Mouse (Mus musculus): Measurements from ENCODE around the gene Yod1.
A peak's percentile ranks its signal among the peaks of the same experiment; 100 is the strongest.

Yod1 gene

DNA sequence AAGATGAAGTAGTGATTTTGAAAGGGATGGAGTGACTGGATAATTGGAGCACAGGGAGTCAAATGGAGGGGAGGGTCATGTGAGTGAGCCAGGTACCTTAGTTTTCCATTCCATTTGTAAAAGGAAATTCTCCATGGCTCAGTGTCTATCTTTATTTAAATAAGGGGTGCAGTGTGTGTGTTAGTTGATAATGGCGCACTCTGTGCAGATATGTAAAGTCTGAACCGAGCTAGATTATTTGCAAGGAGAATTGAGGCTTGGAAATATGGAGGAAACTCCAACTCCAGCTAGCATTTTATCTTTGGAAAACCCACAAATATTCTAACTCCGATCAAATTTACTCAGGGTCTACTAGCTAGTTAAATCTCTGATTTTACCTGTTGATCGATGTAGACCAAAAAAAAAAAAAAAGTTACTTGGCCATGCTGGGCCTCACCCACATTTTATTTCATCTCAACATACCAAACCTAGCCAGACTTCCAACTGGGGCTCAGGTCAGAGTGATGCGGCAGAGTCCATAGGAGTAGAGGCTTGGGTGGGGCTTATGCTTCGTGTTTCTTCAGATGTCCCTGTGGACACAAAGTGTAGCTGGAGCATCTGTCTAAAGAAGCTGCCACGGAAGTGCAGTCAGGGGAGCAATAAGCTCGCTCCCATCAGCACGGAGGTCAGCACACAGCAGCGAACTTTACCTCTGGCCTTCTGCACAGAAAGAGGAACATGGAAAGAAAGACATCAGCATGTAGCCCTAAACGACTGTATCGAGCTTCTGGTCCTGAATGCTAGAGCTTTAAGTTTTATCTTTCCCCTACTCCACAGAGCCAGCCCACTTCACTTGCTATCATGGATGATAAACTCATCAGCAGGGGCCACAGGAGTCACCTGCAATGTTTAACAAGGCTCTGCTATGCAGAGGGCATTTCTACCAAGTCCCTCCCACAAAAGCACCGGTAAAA, 15.9 kb downstream of the Yod1 start:
- no peak for DNase-seq (ENCODE audit: low spot score)

DNA sequence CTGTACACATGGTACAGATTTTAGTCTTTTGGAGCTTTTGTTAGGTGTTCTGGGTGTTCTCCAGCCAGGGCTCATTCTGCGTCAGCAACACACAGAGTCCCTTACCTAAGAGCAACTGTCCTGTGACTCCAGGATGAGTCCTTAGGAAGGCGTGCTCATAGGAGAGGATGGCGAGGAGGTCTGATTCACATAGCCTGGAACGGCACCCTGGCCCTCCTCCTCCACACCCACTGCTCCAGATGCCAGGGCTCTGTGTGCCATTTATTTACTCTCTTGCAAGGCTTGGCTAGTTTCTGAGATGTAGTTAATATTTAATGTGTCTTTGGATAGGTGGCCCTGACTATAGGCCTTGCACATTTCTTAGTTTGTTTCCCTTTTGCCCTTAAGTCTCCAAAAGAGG, 16.5 kb downstream of the Yod1 start:
- DNase-seq (ENCODE audit: low spot score) = no peak

- no peak for DNase-seq (ENCODE audit: low spot score)
Measured at GRCm38 (mm10) chr1:130734452-130734851, 17.3 kb downstream of the Yod1 start.

DNA sequence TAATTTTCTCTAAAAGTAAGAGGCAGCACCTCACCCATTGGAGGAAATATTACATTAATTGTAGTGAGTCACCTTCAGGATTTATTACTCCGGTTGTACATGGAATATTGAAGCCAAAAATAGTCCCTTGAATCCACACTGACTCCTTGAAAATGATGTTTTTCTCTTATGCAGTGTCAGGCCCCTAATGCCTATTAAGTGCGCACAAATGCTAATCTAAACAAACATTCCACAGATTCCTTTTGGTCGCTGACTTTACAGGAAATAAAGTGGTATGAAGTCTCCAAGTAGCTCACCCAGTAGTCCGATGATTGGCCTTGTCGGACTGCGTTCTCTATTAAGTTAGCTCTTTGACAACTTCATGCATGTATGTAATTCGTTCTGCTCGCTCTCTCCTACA, 17.7 kb downstream of the Yod1 start:
- DNase-seq (ENCODE audit: low spot score) = no peak

DNA sequence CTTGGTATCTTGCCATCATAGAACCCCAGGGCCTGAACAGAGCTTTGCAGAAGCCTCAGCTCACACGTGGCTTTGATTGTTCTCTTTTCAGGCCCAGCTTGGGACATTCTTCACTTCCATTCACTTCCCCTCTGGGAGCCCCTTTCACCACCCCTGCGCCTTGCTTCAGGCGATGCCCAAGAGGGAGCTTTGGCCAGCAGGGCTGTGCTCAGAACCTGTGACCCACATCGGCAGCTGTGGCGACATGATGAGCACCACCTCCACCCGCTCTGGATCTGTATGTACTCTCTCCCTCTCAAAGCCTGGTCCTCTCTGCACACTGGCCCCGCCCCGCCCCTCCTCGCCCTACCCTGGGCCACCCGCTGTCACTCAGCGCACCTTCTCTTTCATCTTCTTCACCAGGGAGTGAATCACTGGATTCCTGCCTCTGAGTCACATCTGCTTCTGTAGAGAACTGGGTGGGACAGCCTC, 20.3 kb downstream of the Yod1 start:
- no peak for DNase-seq (ENCODE audit: low spot score)

DNA sequence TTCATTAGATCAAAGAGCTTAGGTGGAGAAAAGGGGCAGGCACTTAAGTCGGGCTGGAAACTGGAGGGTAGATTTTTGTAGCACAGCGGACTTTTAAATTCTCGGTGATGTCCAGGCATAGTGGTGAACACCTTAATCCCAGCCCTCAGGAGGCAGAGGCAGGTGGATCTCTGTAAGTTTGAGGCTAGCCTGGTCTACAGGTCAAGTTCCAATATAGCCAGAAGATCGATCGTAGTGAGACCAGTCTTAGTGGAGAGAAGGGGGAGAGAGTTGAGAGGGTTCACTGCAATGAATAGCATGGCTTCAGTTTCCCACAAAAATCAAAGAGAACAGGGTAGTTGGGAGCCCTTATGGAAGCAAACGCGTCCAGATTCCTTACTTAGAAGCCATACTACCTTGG, 20.8 kb downstream of the Yod1 start:
- DNase-seq (ENCODE audit: low spot score) = no peak

DNA sequence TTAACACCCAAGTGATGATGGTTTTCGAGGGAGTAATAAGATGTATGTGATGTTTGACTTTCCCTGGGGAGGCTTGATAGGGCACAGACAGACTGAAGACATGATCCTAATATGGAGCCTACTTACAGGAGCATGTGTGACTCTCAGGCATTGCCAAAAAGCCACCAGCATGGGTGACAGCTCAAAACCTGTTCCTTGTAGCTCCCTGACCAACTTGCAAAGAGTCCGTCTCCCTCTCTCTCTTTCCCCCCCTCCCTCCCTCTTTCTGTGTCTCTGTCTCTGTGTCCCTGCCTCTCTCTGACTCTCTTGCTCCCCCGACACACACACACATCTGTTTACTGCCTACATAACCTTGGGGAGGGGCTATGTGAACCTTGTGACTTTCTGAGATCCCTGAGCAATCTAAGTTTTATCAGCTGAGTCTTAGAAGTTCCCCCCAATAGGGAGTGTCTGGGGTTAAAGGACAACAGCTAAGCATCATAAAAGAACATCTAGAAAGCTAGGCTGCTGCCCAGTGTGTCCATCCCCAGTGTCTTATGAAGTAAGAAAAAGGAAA, 21.5 kb downstream of the Yod1 start:
- DNase-seq (ENCODE audit: low spot score) = no peak

DNA sequence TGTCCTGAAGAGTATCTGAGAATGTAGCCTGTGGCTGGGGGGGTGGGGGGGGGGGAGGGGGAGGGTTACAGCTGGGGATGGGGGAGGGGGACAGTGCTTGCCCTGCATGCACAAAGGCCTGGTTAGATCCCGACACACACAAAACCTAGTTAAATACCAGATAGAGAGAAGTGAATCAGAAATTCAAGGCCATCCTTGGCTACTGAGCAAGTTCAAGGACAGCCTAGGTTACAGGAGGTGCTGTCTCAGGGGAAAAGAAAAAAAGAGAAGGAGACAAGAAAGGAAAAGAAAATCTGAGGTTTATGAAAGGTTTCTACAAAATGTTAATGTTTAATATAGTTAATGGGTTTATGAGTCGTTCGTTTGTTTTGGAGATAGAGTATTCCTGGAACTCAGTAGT, 22.5 kb downstream of the Yod1 start:
- DNase-seq (ENCODE audit: low spot score) = no peak

GRCm38 (mm10) chr1:130740227-130740648, 23.1 kb downstream of the Yod1 start:
- DNase-seq (ENCODE audit: low spot score) = peak; percentile 20

GRCm38 (mm10) chr1:130740781-130741720, 23.9 kb downstream of the Yod1 start:
- peak; percentile 43 for DNase-seq (ENCODE audit: low spot score)

GRCm38 (mm10) chr1:130742201-130742600, 25.1 kb downstream of the Yod1 start:
- no peak for DNase-seq (ENCODE audit: low spot score)

DNA sequence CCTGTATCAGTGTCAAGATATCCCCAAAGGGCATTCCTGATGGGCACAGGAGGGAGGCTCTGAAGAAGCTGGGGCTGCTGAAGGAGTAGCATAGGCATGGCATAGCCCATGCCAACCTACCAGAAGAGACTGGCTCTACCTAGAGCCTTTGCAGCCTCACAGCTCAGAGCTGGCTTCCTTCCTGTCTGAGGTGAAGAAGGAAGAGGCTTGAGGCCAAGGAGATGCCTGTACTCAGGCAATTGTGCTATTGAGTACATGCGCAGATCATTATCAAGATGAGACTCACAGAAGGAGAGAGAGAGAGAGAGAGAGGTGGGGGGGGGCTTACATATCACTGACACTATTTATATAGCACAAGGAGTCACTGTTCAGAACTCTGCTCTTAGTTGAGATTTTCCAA, 26.6 kb downstream of the Yod1 start:
- no peak for DNase-seq (ENCODE audit: low spot score)

- DNase-seq (ENCODE audit: low spot score) = no peak
Measured at GRCm38 (mm10) chr1:130744217-130744616, 27.1 kb downstream of the Yod1 start.

- DNase-seq (ENCODE audit: low spot score) = no peak
Measured at GRCm38 (mm10) chr1:130744961-130745360, 27.8 kb downstream of the Yod1 start.

DNA sequence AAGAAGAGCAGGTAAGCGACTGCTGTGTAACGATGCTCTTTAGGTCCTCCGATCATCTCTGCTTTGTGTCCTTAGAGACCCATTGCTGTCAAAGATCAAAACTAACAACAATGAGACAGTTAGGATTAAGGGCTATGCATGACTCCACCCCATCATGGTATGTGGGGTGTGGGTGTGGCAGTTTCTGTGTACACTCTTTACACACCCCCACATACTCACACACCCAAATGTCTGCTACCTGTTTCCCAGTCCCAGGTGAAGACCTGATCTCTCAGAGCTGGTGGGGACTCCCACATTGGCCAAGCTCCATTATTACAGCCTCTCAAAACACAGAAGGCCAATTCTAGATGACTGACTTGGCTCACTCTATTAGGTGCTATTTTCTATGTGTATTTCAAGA, 28.5 kb downstream of the Yod1 start:
- DNase-seq (ENCODE audit: low spot score) = no peak

DNA sequence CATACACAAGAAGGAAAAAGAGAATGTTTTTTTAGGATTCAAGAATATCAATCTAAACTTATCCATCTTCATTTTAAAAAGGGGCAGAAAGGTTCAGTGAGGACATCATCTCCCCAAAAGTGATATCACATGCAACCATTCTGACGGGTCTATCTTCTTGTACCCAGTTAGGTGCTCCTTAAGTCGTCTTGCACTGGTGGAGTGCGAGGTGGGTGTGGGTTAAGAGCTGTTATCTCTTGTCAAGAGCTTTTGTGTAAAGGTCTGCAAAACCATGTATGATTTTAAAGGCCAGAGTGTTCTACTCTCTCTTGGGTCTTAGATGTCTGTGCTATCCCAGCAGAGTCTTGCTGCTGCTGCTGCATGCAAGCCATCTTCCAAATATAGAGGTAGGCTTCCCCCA, 29.7 kb downstream of the Yod1 start:
- DNase-seq (ENCODE audit: low spot score) = no peak

DNA sequence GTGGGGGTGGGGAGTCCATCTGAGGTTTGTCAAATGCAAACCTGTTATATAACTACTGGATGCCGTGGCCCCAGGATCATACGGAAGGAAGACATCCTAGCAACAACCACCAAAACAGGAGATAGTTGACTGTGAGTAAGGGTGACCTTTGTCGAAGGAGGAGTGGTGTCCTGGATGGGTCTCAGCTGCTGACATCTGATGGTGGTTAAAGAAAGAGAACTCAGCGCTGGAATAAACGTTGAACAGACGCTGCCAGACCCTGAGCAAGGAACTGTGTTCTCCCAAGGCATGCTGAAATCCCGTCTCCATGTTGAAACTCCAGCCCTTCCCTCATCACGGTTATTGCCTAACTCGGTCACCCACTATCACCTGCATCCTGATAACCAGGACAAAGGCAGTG, 42.6 kb downstream of the Yod1 start:
- DNase-seq (ENCODE audit: low spot score) = no peak

DNA sequence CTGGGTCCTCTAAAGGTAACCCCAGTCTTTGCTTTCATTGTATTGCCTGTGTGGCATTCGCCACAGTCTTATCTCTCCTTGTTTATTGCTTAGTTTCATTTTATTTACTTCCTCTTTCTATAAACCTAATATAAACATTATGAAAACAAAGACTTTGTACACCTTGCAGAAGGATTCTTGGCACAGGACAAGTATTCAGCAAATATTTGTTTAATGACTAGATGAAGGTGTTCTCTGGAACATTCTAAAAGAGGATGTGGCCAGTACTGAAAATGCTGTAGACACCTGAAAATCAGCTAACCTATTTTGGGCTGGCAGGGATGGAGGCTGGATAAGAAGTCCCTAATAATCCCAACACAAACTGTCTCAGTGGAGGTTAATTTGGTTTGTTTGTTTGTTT, 44.5 kb downstream of the Yod1 start:
- no peak for DNase-seq (ENCODE audit: low spot score)

DNA sequence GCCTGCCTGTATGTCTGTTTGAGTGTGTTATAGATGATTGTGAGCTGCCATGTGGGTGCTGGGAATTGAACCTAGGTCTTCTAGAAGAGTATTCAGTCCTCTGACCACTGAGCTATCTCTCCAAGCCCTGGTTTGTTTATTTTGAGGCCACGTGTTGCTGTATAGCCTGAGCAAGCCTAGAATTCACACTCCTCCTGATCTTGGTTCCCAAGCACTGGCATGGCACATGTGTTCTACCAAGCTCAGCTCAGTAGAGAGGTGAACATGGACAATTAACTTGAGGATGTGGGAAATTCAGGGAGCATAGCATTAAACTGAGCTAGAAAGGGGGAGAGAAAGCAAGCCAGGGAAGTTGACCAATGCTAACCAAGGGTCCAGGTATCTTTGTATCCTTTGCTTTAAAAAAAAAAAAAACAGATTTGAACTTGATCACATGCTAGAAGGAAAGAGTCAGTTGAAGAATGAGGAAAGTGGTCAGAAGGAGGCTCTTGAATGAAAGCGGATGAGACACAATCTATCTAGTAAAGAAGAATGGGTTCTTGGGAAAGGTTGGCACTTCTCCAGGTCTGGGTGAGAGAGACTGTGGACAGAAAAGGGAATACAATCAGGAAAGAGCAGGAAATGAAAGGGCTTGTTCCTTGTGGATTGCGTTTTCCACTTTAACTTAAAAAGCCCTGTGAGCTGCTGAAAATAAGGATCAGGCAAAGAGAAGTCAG, 45.1 kb downstream of the Yod1 start:
- no peak for DNase-seq (ENCODE audit: low spot score)

- DNase-seq (ENCODE audit: low spot score) = no peak
Measured at GRCm38 (mm10) chr1:130764027-130764461, 46.9 kb downstream of the Yod1 start.

DNA sequence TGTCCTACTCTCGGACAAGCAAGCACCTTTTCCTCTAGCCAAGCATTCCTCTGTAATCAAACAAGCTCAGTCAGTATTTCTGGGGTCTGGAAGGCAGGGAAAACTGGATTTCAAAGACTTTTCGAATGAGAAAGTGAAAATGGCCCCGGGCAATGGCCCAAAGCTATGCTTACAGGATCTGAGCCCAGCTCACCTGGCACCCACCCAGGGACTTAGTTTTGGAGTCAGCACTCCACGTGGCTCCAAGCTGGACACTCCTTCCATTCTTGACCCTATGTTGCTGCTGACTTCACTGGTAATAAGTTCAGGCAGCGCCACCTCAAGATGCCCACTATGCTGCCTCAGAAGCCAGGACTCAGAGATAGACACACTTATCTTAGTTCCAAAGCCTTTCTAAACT, 49.9 kb downstream of the Yod1 start:
- DNase-seq (ENCODE audit: low spot score) = peak; percentile 29

GRCm38 (mm10) chr1:130769925-130770324, 52.8 kb downstream of the Yod1 start:
- no peak for DNase-seq (ENCODE audit: low spot score)

Data from adipocyte (in vitro differentiated cells).